Mouse (Mus musculus): Measurements from ENCODE around the gene Smad6. TPM values are rescaled to one million over a fixed set of nuclear protein-coding genes. Genes with fewer than 3 reads are reported as not detected.

The Smad6 gene
- polyA plus RNA-seq, 1 experiment: 1.3 TPM

DNA sequence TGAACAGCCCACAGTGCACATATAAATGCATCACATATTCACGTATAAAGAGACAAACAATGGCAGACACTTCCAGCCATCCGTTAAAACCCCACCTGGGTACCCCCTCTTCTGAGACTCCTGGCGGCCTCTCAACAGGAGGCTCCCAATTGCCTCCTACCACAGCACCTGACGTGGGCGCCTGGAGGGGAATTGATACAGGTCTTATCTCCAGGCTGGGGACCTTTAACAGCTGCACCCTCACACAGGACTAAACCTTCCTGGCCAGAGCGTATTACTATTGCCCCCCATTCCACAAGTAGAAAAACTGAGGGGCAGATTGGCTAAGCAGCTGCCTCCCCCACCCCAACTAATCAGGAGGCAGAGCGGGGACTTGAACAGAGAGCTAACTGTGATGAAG lies 18.9 kb downstream of the Smad6 start:
- H3K27ac ChIP-seq (ENCODE audit: control insufficient read depth, insufficient read depth, low read depth, low read length, poor library complexity): no peak overlapping the region
- TF ChIP-seq POLR2A (IDR thresholded peaks at IDR 0.05; ENCODE audit: borderline replicate concordance, control insufficient read depth, low read depth, low read length) (no peak), CTCF (IDR thresholded peaks at IDR 0.05; ENCODE audit: control insufficient read depth, insufficient read depth, low read length) (no peak)
- H3K4me1 ChIP-seq (ENCODE audit: control insufficient read depth, insufficient read depth, low read length): no peaks in the 10 kb centered on the region
- no peak overlapping the region for H3K4me3 ChIP-seq (replicated peaks; ENCODE audit: control insufficient read depth, low read depth, low read length)
- WGBS: 75% methylated on average over 7 of the region's 7 CpGs

DNA sequence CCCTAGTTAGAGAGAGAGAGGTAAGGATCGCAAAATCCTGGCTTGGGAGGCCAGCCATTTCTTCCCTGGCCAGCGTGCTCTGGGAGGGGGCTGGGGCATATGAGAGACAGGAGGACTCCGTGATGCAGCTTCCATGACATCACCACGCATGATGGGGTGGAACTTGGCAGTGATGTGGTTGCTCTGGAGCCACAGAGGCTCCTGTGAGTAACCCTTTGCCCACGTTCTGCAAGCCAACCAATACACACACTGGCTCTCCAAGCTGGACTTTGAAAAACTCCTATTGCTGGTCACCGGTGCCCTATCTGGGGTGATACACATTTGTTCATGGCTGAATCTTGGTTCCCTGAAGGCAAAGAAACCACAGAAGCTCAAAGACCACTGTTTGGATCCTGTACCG lies 20.8 kb downstream of the Smad6 start:
- no peak for TF ChIP-seq POLR2A (IDR thresholded peaks at IDR 0.05; ENCODE audit: borderline replicate concordance, control insufficient read depth, low read depth, low read length)
- no peak for TF ChIP-seq CTCF (IDR thresholded peaks at IDR 0.05; ENCODE audit: control insufficient read depth, insufficient read depth, low read length)
- WGBS: 73% methylated on average over 7 of the region's 7 CpGs
- H3K4me3 ChIP-seq (replicated peaks; ENCODE audit: control insufficient read depth, low read depth, low read length): no peak overlapping the region
- no peaks in the 10 kb centered on the region for H3K4me1 ChIP-seq (ENCODE audit: control insufficient read depth, insufficient read depth, low read length)
- H3K27ac ChIP-seq (ENCODE audit: control insufficient read depth, insufficient read depth, low read depth, low read length, poor library complexity): no peak overlapping the region

DNA sequence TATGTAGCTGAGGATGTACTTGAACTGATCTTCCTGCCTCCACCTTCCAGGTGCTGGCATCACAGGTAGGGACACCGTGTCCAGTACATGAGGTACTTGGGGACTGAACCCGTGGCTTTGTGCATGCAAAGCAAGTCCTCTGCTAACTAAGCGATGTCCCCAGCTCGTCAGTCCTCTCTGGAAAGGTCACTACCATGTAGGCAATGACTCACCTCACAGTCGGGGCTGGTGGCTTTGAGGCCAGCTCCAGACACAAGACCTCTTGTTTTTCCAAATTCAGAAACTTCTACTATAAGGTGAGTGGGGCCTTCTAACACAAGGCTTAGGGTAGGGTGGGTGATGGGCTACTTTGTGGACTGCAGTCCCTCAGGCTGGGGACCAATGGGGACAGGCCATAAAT lies 21.8 kb downstream of the Smad6 start:
- H3K4me3 ChIP-seq (replicated peaks; ENCODE audit: control insufficient read depth, low read depth, low read length): no peak overlapping the region
- no peak overlapping the region for H3K27ac ChIP-seq (ENCODE audit: control insufficient read depth, insufficient read depth, low read depth, low read length, poor library complexity)
- WGBS: 80% methylated on average over 5 of the region's 5 CpGs
- no peak for TF ChIP-seq CTCF (IDR thresholded peaks at IDR 0.05; ENCODE audit: control insufficient read depth, insufficient read depth, low read length)
- TF ChIP-seq POLR2A (IDR thresholded peaks at IDR 0.05; ENCODE audit: borderline replicate concordance, control insufficient read depth, low read depth, low read length): no peak
- H3K4me1 ChIP-seq (ENCODE audit: control insufficient read depth, insufficient read depth, low read length): no peaks in the 10 kb centered on the region

DNA sequence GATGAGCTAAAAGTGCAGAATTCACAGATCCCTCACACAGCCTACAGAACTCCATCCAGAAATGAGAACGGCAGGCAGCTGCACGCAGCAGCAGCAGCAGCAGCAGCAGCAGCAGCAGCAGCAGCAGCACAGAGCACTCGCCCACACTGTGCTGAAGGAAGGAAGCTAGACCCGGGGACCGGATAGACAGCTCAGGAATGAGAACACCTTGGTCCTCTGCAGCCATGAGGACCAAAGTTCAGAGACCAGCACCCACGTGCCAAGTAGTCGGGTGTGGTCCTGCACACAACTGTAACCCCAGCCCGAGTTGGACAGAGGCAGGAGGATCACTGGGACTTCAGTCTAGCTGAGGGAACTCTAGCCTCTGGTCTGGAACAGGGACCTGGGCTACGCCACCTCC lies 22.7 kb downstream of the Smad6 start:
- TF ChIP-seq POLR2A (IDR thresholded peaks at IDR 0.05; ENCODE audit: borderline replicate concordance, control insufficient read depth, low read depth, low read length): no peak
- TF ChIP-seq CTCF (IDR thresholded peaks at IDR 0.05; ENCODE audit: control insufficient read depth, insufficient read depth, low read length): no peak
- no peak overlapping the region for H3K4me3 ChIP-seq (replicated peaks; ENCODE audit: control insufficient read depth, low read depth, low read length)
- H3K4me1 ChIP-seq (ENCODE audit: control insufficient read depth, insufficient read depth, low read length): no peaks in the 10 kb centered on the region
- whole genome bisulfite sequencing: 74% methylated on average over 9 of the region's 9 CpGs
- no peak overlapping the region for H3K27ac ChIP-seq (ENCODE audit: control insufficient read depth, insufficient read depth, low read depth, low read length, poor library complexity)

DNA sequence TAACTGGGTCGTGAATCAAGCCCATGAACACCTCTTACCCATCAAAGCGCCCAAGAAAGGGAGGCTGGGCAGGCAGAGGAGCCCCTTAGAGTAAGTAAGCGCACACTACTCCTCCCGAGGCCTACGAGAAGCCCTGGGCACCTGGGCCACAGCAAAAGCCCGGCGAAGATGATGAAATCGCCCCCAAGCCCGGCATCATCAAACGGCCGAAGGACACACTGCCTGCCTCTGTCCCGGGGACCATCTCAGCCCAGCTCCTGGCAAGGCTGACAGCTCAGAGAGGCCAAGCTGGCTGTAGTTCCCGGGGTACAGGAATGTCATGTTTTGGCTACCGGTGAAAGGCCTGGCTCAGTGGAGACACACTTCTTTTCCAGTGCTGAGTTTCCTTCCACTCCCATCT lies 23.8 kb downstream of the Smad6 start:
- H3K4me1 ChIP-seq (ENCODE audit: control insufficient read depth, insufficient read depth, low read length): no peaks in the 10 kb centered on the region
- H3K4me3 ChIP-seq (replicated peaks; ENCODE audit: control insufficient read depth, low read depth, low read length): no peak overlapping the region
- 88% methylated on average over 14 of the region's 14 CpGs for WGBS
- TF ChIP-seq POLR2A (IDR thresholded peaks at IDR 0.05; ENCODE audit: borderline replicate concordance, control insufficient read depth, low read depth, low read length) (no peak), CTCF (IDR thresholded peaks at IDR 0.05; ENCODE audit: control insufficient read depth, insufficient read depth, low read length) (no peak)
- no peak overlapping the region for H3K27ac ChIP-seq (ENCODE audit: control insufficient read depth, insufficient read depth, low read depth, low read length, poor library complexity)

DNA sequence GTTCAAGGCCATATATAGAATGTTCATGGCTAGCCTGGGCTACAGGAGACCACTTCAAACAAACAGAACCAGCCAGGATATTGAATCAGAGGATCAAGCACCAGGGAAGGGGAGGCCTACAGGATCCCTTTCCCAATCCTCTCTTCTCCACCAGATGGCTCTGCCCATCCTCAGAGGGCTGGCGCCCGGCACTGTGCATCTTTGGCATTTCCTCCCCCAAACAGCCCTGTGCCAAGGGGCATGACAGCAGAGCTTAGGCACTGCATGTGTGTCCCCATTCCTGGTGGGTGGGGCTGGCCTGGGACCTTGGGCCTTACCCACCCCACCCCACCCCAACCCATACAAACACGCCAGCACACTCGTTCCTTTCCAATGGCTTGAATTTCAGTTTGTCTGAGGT lies 24.4 kb downstream of the Smad6 start:
- TF ChIP-seq POLR2A (IDR thresholded peaks at IDR 0.05; ENCODE audit: borderline replicate concordance, control insufficient read depth, low read depth, low read length) (no peak), CTCF (IDR thresholded peaks at IDR 0.05; ENCODE audit: control insufficient read depth, insufficient read depth, low read length) (no peak)
- H3K27ac ChIP-seq (ENCODE audit: control insufficient read depth, insufficient read depth, low read depth, low read length, poor library complexity): no peak overlapping the region
- H3K4me3 ChIP-seq (replicated peaks; ENCODE audit: control insufficient read depth, low read depth, low read length): no peak overlapping the region
- H3K4me1 ChIP-seq (ENCODE audit: control insufficient read depth, insufficient read depth, low read length): no peaks in the 10 kb centered on the region
- WGBS: 79% methylated on average over 4 of the region's 4 CpGs

DNA sequence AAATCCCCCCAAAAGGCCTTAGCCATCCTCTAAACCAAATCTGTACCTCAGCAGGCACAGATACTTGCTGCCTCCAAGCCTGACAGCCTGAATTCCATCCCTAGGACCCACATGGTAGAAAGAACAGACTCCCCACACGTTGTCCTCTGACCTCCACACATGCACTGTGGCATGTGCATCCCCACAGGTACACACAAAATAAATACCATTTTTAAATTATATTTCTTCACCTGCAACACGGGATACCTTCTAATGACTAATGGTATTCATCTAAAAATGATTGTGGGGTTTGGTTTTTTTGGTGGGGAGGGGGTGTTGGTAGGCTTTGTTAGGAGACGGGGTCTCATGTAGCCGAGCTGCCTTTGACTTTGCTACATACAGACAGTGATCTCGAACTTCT lies 28.6 kb downstream of the Smad6 start:
- Histone ChIP-seq H3K4me3 (replicated peaks; ENCODE audit: control insufficient read depth, low read depth, low read length) (no peak overlapping the region), H3K4me1 (ENCODE audit: control insufficient read depth, insufficient read depth, low read length) (peaks cover 2% of the 10 kb centered on the region; the same call in 1 of the 2 replicates), H3K27ac (ENCODE audit: control insufficient read depth, insufficient read depth, low read depth, low read length, poor library complexity) (no peak overlapping the region)
- 76% methylated on average over 5 of the region's 5 CpGs for WGBS
- TF ChIP-seq CTCF (IDR thresholded peaks at IDR 0.05; ENCODE audit: control insufficient read depth, insufficient read depth, low read length) (no peak), POLR2A (IDR thresholded peaks at IDR 0.05; ENCODE audit: borderline replicate concordance, control insufficient read depth, low read depth, low read length) (no peak)

DNA sequence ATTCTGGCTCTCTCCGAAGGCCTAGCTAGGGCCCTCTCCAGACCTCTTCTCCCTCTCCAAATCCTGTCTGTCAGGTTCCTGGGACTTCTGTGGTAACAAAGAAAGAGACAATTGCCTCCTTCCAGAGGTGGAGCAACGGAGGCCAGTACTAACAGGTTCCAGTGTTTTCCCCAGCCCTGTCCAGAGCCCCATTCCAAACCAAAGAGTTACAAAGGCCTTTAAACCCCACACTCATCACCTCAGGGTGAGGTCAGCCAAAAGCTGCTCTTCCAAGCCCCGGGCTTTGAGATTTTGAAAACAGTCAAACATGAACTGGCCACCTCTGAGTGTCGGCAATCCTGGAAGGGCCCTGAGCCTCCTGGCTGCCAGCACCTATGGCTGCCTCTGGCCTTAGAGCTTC lies 29.1 kb downstream of the Smad6 start:
- Histone ChIP-seq H3K4me1 (ENCODE audit: control insufficient read depth, insufficient read depth, low read length) (peaks cover 2% of the 10 kb centered on the region; the same call in 1 of the 2 replicates), H3K27ac (ENCODE audit: control insufficient read depth, insufficient read depth, low read depth, low read length, poor library complexity) (no peak overlapping the region), H3K4me3 (replicated peaks; ENCODE audit: control insufficient read depth, low read depth, low read length) (no peak overlapping the region)
- WGBS: 84% methylated on average over 4 of the region's 4 CpGs
- TF ChIP-seq CTCF (IDR thresholded peaks at IDR 0.05; ENCODE audit: control insufficient read depth, insufficient read depth, low read length) (no peak), POLR2A (IDR thresholded peaks at IDR 0.05; ENCODE audit: borderline replicate concordance, control insufficient read depth, low read depth, low read length) (no peak)

DNA sequence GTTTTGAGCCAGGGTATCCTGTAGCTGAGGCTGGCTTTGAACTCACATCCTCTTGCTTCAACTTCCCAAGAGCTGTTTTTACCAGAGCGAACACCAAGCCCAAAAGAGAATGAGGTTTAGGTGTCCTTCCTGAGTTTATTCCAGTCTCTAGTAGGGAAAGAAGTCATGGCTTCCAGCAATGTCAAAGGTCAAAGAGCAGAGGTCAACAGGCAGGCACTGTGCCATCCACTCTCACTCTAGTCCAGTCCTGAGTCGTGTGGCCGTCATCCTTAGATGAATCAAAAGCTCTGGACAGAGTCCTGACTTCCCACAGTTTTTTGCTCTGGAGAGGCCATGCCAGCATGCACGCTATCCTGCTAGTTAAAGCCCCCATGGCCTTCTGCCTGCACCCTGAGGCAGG lies 30.7 kb downstream of the Smad6 start:
- Histone ChIP-seq H3K4me3 (replicated peaks; ENCODE audit: control insufficient read depth, low read depth, low read length) (no peak overlapping the region), H3K27ac (ENCODE audit: control insufficient read depth, insufficient read depth, low read depth, low read length, poor library complexity) (no peak overlapping the region), H3K4me1 (ENCODE audit: control insufficient read depth, insufficient read depth, low read length) (peaks cover 2% of the 10 kb centered on the region; the same call in 1 of the 2 replicates)
- TF ChIP-seq CTCF (IDR thresholded peaks at IDR 0.05; ENCODE audit: control insufficient read depth, insufficient read depth, low read length): no peak
- TF ChIP-seq POLR2A (IDR thresholded peaks at IDR 0.05; ENCODE audit: borderline replicate concordance, control insufficient read depth, low read depth, low read length): no peak
- 81% methylated on average over 4 of the region's 4 CpGs for WGBS
